ENCODE assay signal across 8 mouse cellular contexts in the genomic region with DNA sequence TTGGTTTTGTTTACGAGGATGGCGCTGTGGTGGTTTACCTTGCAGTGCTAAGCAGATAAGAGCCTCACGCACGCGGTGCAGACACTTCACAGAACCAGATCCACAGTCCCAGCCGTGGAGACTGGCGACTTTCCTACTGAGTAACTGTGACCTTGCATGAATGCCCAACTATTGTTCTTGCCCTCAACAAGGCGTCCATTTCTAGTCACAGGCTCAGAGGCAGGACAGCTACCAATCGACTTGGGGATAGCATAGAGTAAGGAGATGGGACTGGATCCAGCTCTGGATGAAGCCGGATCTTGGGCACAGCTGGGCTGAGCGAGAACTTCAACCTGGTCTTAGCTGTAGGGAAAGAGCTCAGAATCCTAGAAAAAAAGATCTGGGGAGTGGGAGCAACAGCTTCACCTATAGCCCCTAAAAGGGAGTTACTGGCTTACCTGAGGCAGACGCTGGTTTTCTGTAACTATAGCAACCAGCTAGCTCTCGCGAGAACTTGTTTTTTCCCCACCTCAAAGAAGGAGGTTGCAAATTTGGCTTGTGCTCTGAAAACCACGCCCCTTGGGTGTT. TPM values are rescaled to one million over a fixed set of nuclear protein-coding genes. Genes with fewer than 3 reads are reported as not detected.
DNase-seq lines count a peak whose midpoint lies in the region; ATAC-seq lines count a peak whose summit lies in the region.

Gene Cfap70 (minus strand): TSS at position 462 of the 567 bp plus-strand sequence.

- peaks cover 8% of the 10 kb centered on the region for H3K4me1 ChIP-seq in embryonic facial prominence, embryonic 10.5 days
- H3K4me1 ChIP-seq in limb, embryonic 15.5 days = no peaks in the 10 kb centered on the region
- peaks cover 3% of the 10 kb centered on the region; the same call in 1 of the 2 replicates for H3K4me1 ChIP-seq in midbrain, embryonic 16.5 days (ENCODE audit: control insufficient read depth, insufficient read depth, low read length)

- WGBS in embryonic facial prominence, embryonic 10.5 days = 3% methylated on average over 15 of the region's 15 CpGs
- WGBS in limb, embryonic 15.5 days = 2% methylated on average over 15 of the region's 15 CpGs
- 2% methylated on average over 15 of the region's 15 CpGs for WGBS in midbrain, embryonic 16.5 days

- peak within 1 kb of the TSS; percentile 64 for H3K4me2 ChIP-seq in limb, embryonic 15.5 days
- H3K4me2 ChIP-seq in midbrain, embryonic 16.5 days (ENCODE audit: low read length) = peak within 1 kb of the TSS; percentile 76

- H3K27ac ChIP-seq in embryonic facial prominence, embryonic 10.5 days (replicated peaks) = peak within 1 kb of the TSS; percentile 5; the same call in 1 of the 2 replicates
- H3K27ac ChIP-seq in limb, embryonic 15.5 days = no peak within 1 kb of the TSS
- H3K27ac ChIP-seq in midbrain, embryonic 16.5 days (ENCODE audit: low read length) = peak within 1 kb of the TSS; percentile 66

- peak within 1 kb of the TSS; percentile 27; the same call in 1 of the 2 replicates for H3K9ac ChIP-seq in limb, embryonic 15.5 days
- peak within 1 kb of the TSS; percentile 49 for H3K9ac ChIP-seq in midbrain, embryonic 16.5 days (ENCODE audit: low read depth, low read length)

- H3K4me3 ChIP-seq in embryonic facial prominence, embryonic 10.5 days = peak within 1 kb of the TSS; percentile 55
- peak within 1 kb of the TSS; percentile 40 for H3K4me3 ChIP-seq in limb, embryonic 15.5 days
- peak within 1 kb of the TSS; percentile 43 for H3K4me3 ChIP-seq in midbrain, embryonic 16.5 days (ENCODE audit: low read depth, low read length)

- DNase-seq in cerebellum, adult 18-20 months = peak; percentile 18 to 29
- DNase-seq in cerebellum, adult 8-10 months = no peak
- peak; percentile 75 for DNase-seq in embryonic facial prominence, embryonic 10.5 days (ENCODE audit: low spot score)
- peak; percentile 32 for DNase-seq in heart, adult 8-10 months (ENCODE audit: low spot score)
- peak; percentile 87 to 90 for DNase-seq in kidney, adult 8-10 months
- DNase-seq in splenic B cell, adult 2 months (ENCODE audit: low read depth, low spot score) = peak; percentile 65

- ATAC-seq in limb, embryonic 15.5 days (ENCODE audit: insufficient number of reproducible peaks, low FRiP score, low TSS enrichment, low read depth) = no peak
- ATAC-seq in midbrain, embryonic 16.5 days = peak; percentile 87

- H3K36me3 ChIP-seq in embryonic facial prominence, embryonic 10.5 days (replicated peaks) = peaks cover 11% of the 10 kb centered on the region
- H3K36me3 ChIP-seq in limb, embryonic 15.5 days = peaks cover 16% of the 10 kb centered on the region
- no peaks in the 10 kb centered on the region; the same call in 1 of the 2 replicates for H3K36me3 ChIP-seq in midbrain, embryonic 16.5 days (ENCODE audit: control insufficient read depth, insufficient read depth, low read length)
- no peaks in the 10 kb centered on the region for H3K36me3 ChIP-seq in splenic B cell, adult 2 months (ENCODE audit: control insufficient read depth, insufficient read depth, low read length, poor library complexity, severe bottlenecking)

- H3K27me3 ChIP-seq in embryonic facial prominence, embryonic 10.5 days (replicated peaks; ENCODE audit: low read depth, poor library complexity, severe bottlenecking) = no peaks in the 10 kb centered on the region
- H3K27me3 ChIP-seq in limb, embryonic 15.5 days = no peaks in the 10 kb centered on the region
- no peaks in the 10 kb centered on the region for H3K27me3 ChIP-seq in midbrain, embryonic 16.5 days (ENCODE audit: control insufficient read depth, insufficient read depth, low read depth, low read length)
- H3K27me3 ChIP-seq in splenic B cell, adult 2 months (ENCODE audit: control insufficient read depth, insufficient read depth, low read length, poor library complexity, severe bottlenecking) = no peaks in the 10 kb centered on the region

- no peaks in the 10 kb centered on the region for H3K9me3 ChIP-seq in embryonic facial prominence, embryonic 10.5 days
- no peaks in the 10 kb centered on the region for H3K9me3 ChIP-seq in limb, embryonic 15.5 days
- H3K9me3 ChIP-seq in midbrain, embryonic 16.5 days (replicated peaks; ENCODE audit: control insufficient read depth, low read length, poor library complexity, severe bottlenecking) = no peaks in the 10 kb centered on the region

RNA-seq across cellular contexts. Expression of gene Cfap70, which starts in this region (rescaled TPM):
- 0.47 and 1.1 TPM in 2 replicates for polyA plus RNA-seq in embryonic facial prominence, embryonic 10.5 days (2016; fragmentation: Nextera tagmentation; extraction: Ambion mirVana)
- total RNA-seq in heart, adult 8-10 months (2022) = not detected
- polyA plus RNA-seq in limb, embryonic 15.5 days (2015; fragmentation: Nextera tagmentation; extraction: Ambion mirVana) = 0.35 and 0.51 TPM in 2 replicates
- 1.3 and 2.4 TPM in 2 replicates for polyA plus RNA-seq in midbrain, embryonic 16.5 days (2015; fragmentation: Nextera tagmentation; extraction: Ambion mirVana)

Comparison
In these comparisons a context has a peak if more than half of its experiments do, and no peak if none do; other contexts are left out.
1. Peak in DNase-seq in heart, adult 8-10 months; RNA of the gene not detected or under 1 TPM.